Mouse (Mus musculus) hindbrain, embryonic 11.5 days (tissue): Measurements from ENCODE around the gene Larp7. TPM values are rescaled to one million over a fixed set of nuclear protein-coding genes. Genes with fewer than 3 reads are reported as not detected.

ENCODE experiments used
- ATAC-seq: fragments of 200-750 bp; cut with Nextera tagmentation; 2 replicates; pipeline ENCODE4 v1.8.0; 2017; ENCODE audit warnings: mild to moderate bottlenecking, moderate TSS enrichment, moderate library complexity; ENCODE audit not compliant: low FRiP score
- DNase-seq: peaks from one replicate; pipeline ENCODE4 v3.0.0-alpha.2; 2015; ENCODE audit warnings: low spot score
- H3K27ac ChIP-seq: fragments of 300-500 bp; sonication (generic); 2 replicates; pipeline ENCODE4 v1.5.1; 2014; ENCODE audit warnings: mild to moderate bottlenecking, low read depth, low read length
- H3K27me3 ChIP-seq: fragments of 300-500 bp; sonication (generic); 2 replicates; pipeline ENCODE4 v1.6.1; 2014; ENCODE audit warnings: mild to moderate bottlenecking, low read length, moderate library complexity, mixed read lengths; ENCODE audit not compliant: control insufficient read depth, insufficient read depth
- H3K36me3 ChIP-seq: fragments of 300-500 bp; sonication (generic); 2 replicates; pipeline ENCODE4 v1.6.1; 2014; ENCODE audit warnings: mild to moderate bottlenecking, low read length, moderate library complexity, mixed read lengths; ENCODE audit not compliant: control insufficient read depth, insufficient read depth
- H3K4me1 ChIP-seq: fragments of 300-500 bp; sonication (generic); replicated peaks from 2 replicates; pipeline ENCODE4 v1.6.1; 2014; ENCODE audit warnings: low read length, mixed read lengths; ENCODE audit not compliant: control insufficient read depth, insufficient read depth
- H3K4me2 ChIP-seq: fragments of 300-500 bp; sonication (generic); replicated peaks from 2 replicates; pipeline ENCODE4 v1.6.1; 2014; ENCODE audit warnings: mild to moderate bottlenecking, low read depth, low read length
- H3K4me3 ChIP-seq: fragments of 300-500 bp; sonication (generic); 2 replicates; pipeline ENCODE4 v1.5.1; 2014; ENCODE audit warnings: low read depth, low read length
- H3K9ac ChIP-seq: fragments of 300-500 bp; sonication (generic); 2 replicates; pipeline ENCODE4 v1.6.1; 2014; ENCODE audit warnings: low read depth, low read length
- H3K9me3 ChIP-seq: fragments of 300-500 bp; sonication (generic); 2 replicates; pipeline ENCODE4 v1.6.1; 2016; ENCODE audit warnings: low read length; ENCODE audit not compliant: control insufficient read depth
- WGBS: fragments of 180-500 bp; shearing (Covaris S2); extraction: QIAGEN DNeasy Blood & Tissue Kit; methylation state at CpG from one replicate; pipeline ENCODE4 v1.1.7; 2014; 5-methylcytosine and 5-hydroxymethylcytosine counted together
- polyA plus RNA-seq: library from polyadenylated mRNA; unstranded; fragments of >200 nt; fragmentation: Nextera tagmentation; extraction: Ambion mirVana; gene quantifications from 2 replicates; pipeline ENCODE4 v1.2.1, GENCODE M21; 2014

Gene Larp7
- polyA plus RNA-seq: 66.1 and 75.9 TPM in 2 replicates

DNA sequence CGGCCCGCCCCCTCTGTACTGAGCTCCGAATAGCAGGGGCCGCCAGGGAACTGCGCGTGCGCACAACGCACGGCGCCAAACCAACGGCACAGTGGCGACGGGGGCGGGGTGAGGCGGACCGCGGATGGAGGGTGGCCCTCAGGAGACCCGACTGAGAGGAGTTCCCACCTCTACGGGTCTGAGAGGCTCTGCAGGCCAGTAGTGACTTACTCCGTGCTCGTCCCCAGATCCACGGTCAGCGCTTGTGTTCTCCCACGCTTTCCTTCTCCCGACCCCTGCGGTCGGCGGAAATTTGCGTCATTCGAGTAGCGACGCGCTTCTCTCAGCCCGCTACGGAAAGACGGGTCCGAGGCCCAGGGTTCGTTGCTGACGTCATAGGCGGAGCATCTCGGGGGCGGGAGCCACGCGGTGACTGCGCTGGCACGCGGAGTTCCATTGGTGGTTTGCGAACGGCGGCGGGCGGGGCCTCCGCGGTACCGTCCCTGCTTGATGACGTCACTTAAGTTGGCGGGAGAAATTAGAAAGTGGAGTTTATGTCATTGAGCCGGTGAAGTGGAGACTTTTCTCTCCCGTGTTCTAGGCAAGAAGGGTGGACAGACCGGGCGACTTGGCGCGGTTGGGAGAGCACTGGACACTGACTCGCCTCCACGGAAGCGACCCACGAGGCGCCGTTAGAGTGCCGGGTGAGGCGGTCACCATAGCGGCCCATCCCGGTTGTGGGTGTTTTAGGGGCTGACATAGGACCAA, at the start of gene Larp7, which contains the start of gene Zgrf1:
Gene Larp7 (minus strand): TSS at position 377 of the 747 bp plus-strand sequence.
Gene Zgrf1 (plus strand): TSS at position 517 of the 747 bp plus-strand sequence.
- WGBS: 0% methylated on average over 72 of the region's 73 CpGs

DNA sequence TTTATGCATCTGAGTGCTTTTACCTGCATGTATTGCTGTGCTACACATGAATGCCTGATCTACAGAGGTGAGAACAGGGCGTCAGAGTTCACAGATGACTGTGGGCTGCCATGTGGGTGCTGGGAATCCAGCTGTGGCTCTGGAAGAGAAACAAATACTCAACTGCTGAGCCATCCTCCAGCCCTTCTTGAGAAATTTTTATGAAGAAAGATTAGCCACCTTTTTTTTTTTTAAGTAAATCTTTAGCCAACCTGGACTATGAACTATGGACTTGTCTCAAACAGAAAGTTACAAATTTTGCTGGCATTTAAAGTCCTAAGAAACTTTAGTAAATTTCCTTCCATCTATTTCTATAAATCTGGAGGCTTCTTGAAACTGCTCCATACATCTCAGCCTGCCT, 44.0 kb upstream of the Larp7 start:
- 84% methylated on average over 1 of the region's 1 CpGs for WGBS
- H3K9me3 ChIP-seq: no peaks in the 10 kb centered on the region
- peaks cover 5% of the 10 kb centered on the region; the same call in 1 of the 2 replicates for H3K36me3 ChIP-seq

More for the DNA sequence above, at the start of gene Larp7, which contains the start of gene Zgrf1:
- H3K27me3 ChIP-seq: no peaks in the 10 kb centered on the region
- H3K27ac ChIP-seq: peak within 1 kb of the TSS; percentile 63; the same call in 1 of the 2 replicates
- DNase-seq (peak; percentile 99), ATAC-seq (peak; percentile 100)
- no peaks in the 10 kb centered on the region for H3K4me1 ChIP-seq
- H3K4me2 ChIP-seq: peak within 1 kb of the TSS; percentile 57
- no peaks in the 10 kb centered on the region for H3K36me3 ChIP-seq
- no peaks in the 10 kb centered on the region for H3K9me3 ChIP-seq
- peak within 1 kb of the TSS; percentile 76 for H3K4me3 ChIP-seq
- H3K9ac ChIP-seq: peak within 1 kb of the TSS; percentile 85

DNA sequence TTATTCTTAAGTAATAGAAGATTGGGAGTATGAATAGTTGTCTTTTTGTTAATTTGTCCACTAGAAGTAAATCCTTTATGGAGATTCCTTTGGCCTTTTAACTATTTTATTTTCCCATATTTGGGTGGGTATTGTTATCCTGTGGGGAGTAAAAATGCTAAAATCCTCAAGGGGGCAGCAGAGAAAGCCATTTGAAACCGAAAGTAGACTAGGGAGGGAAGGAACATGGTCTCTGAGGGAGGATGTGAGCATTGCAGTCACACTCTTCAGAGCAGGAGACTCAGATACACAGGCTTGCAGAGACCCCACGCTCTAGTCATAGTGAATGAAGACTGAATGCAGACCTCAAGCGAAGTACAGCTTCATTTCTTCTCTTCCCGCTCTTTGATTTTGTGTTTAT, 19.4 kb upstream of the Larp7 start:
- peak; percentile 69; the same call in 1 of the 2 replicates for ATAC-seq
- no peaks in the 10 kb centered on the region for H3K27me3 ChIP-seq
- WGBS: 64% methylated on average over 4 of the region's 4 CpGs

More for the DNA sequence above, 44.0 kb upstream of the Larp7 start:
- no peak for ATAC-seq
- no peak for DNase-seq
- Histone ChIP-seq H3K4me2 (no peak overlapping the region), H3K9ac (no peak overlapping the region), H3K27me3 (no peaks in the 10 kb centered on the region), H3K27ac (no peak overlapping the region), H3K4me1 (no peaks in the 10 kb centered on the region), H3K4me3 (no peak overlapping the region)

GRCm38 (mm10) chr3:127565129-127565528, 12.0 kb upstream of the Larp7 start:
- H3K9ac ChIP-seq: no peak overlapping the region
- no peak overlapping the region for H3K27ac ChIP-seq
- ATAC-seq (no peak), DNase-seq (no peak)
- no peak overlapping the region for H3K4me2 ChIP-seq
- 78% methylated on average over 3 of the region's 3 CpGs for WGBS
- no peaks in the 10 kb centered on the region for H3K4me1 ChIP-seq
- H3K4me3 ChIP-seq: no peak overlapping the region
- H3K36me3 ChIP-seq: no peaks in the 10 kb centered on the region
- H3K9me3 ChIP-seq: no peaks in the 10 kb centered on the region
- H3K27me3 ChIP-seq: no peaks in the 10 kb centered on the region

More for the DNA sequence above, 19.4 kb upstream of the Larp7 start:
- no peak overlapping the region for H3K4me2 ChIP-seq
- no peak overlapping the region for H3K27ac ChIP-seq
- no peaks in the 10 kb centered on the region for H3K9me3 ChIP-seq
- no peaks in the 10 kb centered on the region for H3K4me1 ChIP-seq
- no peak overlapping the region for H3K4me3 ChIP-seq
- DNase-seq: peak; percentile 71
- H3K9ac ChIP-seq: no peak overlapping the region
- H3K36me3 ChIP-seq: no peaks in the 10 kb centered on the region

DNA sequence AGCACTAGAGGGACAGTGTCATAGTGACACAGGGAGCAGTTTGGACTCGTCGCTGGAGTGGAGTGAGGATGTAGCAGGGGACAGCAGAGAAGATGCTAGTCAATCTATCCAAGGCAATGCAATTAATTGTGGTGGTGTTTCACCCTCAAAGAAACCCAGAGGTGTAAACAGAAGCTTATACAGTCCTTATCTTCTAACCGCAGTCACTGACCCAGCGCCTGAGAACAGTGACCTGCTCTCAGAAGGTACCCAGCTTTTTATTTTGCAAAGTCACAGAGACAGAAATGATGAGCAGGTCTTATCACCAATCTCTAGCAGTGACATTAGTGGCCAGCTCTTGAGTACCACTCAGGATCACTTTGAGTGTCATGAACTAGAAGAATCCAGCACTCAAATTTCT, 9.8 kb upstream of the Larp7 start:
- H3K36me3 ChIP-seq: no peaks in the 10 kb centered on the region
- H3K4me3 ChIP-seq: no peak overlapping the region
- no peak overlapping the region for H3K4me2 ChIP-seq
- H3K4me1 ChIP-seq: no peaks in the 10 kb centered on the region
- no peak overlapping the region for H3K9ac ChIP-seq
- 96% methylated on average over 4 of the region's 4 CpGs for WGBS
- no peak overlapping the region for H3K27ac ChIP-seq
- no peaks in the 10 kb centered on the region for H3K9me3 ChIP-seq
- DNase-seq: no peak
- H3K27me3 ChIP-seq: no peaks in the 10 kb centered on the region
- ATAC-seq: no peak

GRCm38 (mm10) chr3:127558201-127558600, 5.1 kb upstream of the Larp7 start:
- no peak overlapping the region for H3K9ac ChIP-seq
- no peak for DNase-seq
- no peaks in the 10 kb centered on the region for H3K4me1 ChIP-seq
- no peak overlapping the region for H3K4me2 ChIP-seq
- no peak for ATAC-seq
- H3K27me3 ChIP-seq: no peaks in the 10 kb centered on the region
- H3K27ac ChIP-seq: no peak overlapping the region
- no peaks in the 10 kb centered on the region for H3K36me3 ChIP-seq
- H3K9me3 ChIP-seq: no peaks in the 10 kb centered on the region
- no peak overlapping the region for H3K4me3 ChIP-seq

GRCm38 (mm10) chr3:127554723-127555122, 1.6 kb upstream of the Larp7 start:
- no peak overlapping the region for H3K9ac ChIP-seq
- WGBS: 80% methylated on average over 5 of the region's 5 CpGs
- no peaks in the 10 kb centered on the region for H3K36me3 ChIP-seq
- DNase-seq (peak; percentile 19), ATAC-seq (no peak)
- H3K27ac ChIP-seq: no peak overlapping the region
- H3K4me3 ChIP-seq: 0 out of 2 replicates have a peak overlapping the region, but pooled peaks have one; percentile 4
- H3K4me2 ChIP-seq: no peak overlapping the region; the same call in 1 of the 2 replicates
- H3K4me1 ChIP-seq: no peaks in the 10 kb centered on the region
- no peaks in the 10 kb centered on the region for H3K27me3 ChIP-seq
- no peaks in the 10 kb centered on the region for H3K9me3 ChIP-seq

DNA sequence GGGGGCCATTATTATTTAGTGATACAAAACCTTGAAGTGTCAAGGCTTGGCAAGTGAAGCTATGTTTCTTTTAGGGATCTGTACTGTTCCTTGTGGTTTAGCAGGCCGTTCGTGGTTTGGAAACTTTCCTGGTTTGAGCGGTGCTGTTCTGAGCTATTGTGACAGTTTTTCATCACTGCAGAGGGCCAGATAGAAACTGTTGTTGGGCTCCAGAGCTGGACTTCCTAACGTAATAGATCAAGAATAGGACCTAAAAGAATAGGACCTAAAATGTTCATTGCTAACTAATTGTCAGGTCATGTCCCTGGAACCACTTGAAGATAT, 533 bp upstream of the Larp7 start:
- ATAC-seq: no peak
- DNase-seq: no peak
- H3K4me3 ChIP-seq: peak overlapping the region; percentile 76
- no peaks in the 10 kb centered on the region for H3K27me3 ChIP-seq
- peak overlapping the region; percentile 57 for H3K4me2 ChIP-seq
- peak overlapping the region; percentile 53 for H3K9ac ChIP-seq
- no peaks in the 10 kb centered on the region for H3K4me1 ChIP-seq
- no peaks in the 10 kb centered on the region for H3K36me3 ChIP-seq
- no peak overlapping the region for H3K27ac ChIP-seq
- 2% methylated on average over 4 of the region's 4 CpGs for WGBS
- no peaks in the 10 kb centered on the region for H3K9me3 ChIP-seq

- WGBS: 11% methylated on average over 9 of the region's 13 CpGs
- H3K4me2 ChIP-seq: peak overlapping the region; percentile 57
Observed at GRCm38 (mm10) chr3:127552434-127552972, 646 bp downstream of the Larp7 start.

More at GRCm38 (mm10) chr3:127552434-127552972, 646 bp downstream of the Larp7 start:
- ATAC-seq (no peak), DNase-seq (no peak)
- no peaks in the 10 kb centered on the region for H3K4me1 ChIP-seq
- peak overlapping the region; percentile 76 for H3K4me3 ChIP-seq
- 0 out of 2 replicates have a peak overlapping the region, but pooled peaks have one; percentile 63 for H3K27ac ChIP-seq
- no peaks in the 10 kb centered on the region for H3K9me3 ChIP-seq
- H3K9ac ChIP-seq: peak overlapping the region; percentile 42; the same call in 1 of the 2 replicates
- H3K27me3 ChIP-seq: no peaks in the 10 kb centered on the region
- no peaks in the 10 kb centered on the region for H3K36me3 ChIP-seq
